Mouse (Mus musculus) macrophage (primary cell): ENCODE data around the gene Procr. TPM values are rescaled to one million over a fixed set of nuclear protein-coding genes. Genes with fewer than 3 reads are reported as not detected.
"Not testable (repeated sequence)": the region's sequence is repeated elsewhere in the genome, so short reads cannot be mapped to it uniquely, and the experiment has no call there.

Experiments
- H3K27ac ChIP-seq: fragments of 350-480 bp; formaldehyde crosslinking; 2 replicates; pipeline ENCODE4 v1.9.0; 2021
- H3K36me3 ChIP-seq: fragments of 350-480 bp; formaldehyde crosslinking; 2 replicates; pipeline ENCODE4 v1.9.0; 2021; ENCODE audit errors: inconsistent target
- H3K4me3 ChIP-seq: fragments of 350-480 bp; formaldehyde crosslinking; 2 replicates; pipeline ENCODE4 v1.9.0; 2021; ENCODE audit errors: inconsistent target
- H3K79me2 ChIP-seq: fragments of 350-480 bp; formaldehyde crosslinking; 2 replicates; pipeline ENCODE4 v1.9.0; 2021; ENCODE audit errors: inconsistent target
- WGBS: methylation state at CpG from one replicate; pipeline ENCODE4 v1.1.7; 2026; ENCODE audit warnings: inconsistent platforms; ENCODE audit not compliant: missing documents; 5-methylcytosine and 5-hydroxymethylcytosine counted together
- polyA plus RNA-seq: library from polyadenylated mRNA; stranded (reverse); fragments of 250-400 nt; gene quantifications from 3 replicates; pipeline ENCODE4 v1.2.4, GENCODE M21; 2018; ENCODE audit warnings: inconsistent platforms

Gene Procr
- polyA plus RNA-seq, 1 experiment from 2014 or later: 2.1 TPM

DNA sequence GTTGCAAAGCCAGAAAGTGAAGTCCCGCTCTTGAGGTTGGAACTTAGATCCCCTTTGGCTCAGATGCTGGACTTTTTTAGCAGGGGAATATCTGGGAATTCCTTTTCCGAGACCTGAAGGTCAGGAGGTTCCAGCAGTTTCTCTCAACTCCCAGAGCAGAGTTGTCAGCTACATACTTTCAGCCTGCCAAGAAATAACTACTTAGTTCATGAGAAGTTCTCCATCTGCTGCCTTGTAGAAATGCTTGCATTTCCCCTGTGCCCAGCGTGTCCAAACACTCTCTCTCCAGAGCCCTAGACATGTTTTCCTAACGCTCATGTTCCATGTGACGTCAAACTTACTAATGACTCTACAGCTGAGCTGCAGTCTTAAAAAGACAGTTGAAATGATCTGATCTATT lies 15.8 kb upstream of the Procr start:
- H3K79me2 ChIP-seq: no peaks in the 10 kb centered on the region
- 86% methylated on average over 5 of the region's 5 CpGs for WGBS
- H3K36me3 ChIP-seq: no peaks in the 10 kb centered on the region
- no peak overlapping the region for H3K4me3 ChIP-seq
- H3K27ac ChIP-seq: no peak overlapping the region

DNA sequence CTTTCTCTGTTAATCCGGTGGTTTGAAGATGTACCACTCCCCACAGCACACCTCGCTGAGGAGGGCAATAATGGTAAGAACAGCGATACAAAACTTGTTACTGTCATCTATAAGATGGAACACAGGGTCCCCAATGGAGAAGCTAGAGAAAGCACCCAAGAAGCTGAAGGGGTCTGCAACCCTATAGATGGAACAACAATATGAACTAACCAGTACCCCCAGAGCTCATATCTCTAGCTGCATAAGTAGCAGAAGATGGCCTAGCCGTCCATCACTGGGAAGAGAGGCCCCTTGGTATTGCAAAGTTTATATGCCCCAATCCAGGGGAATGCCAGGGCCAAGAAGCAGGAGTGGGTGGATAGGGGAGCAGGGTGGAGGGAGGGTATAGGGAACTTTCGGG lies 15.2 kb upstream of the Procr start, which contains the start of gene Gm17581:
Gm17581 (minus strand) TSS at position 101 of the 400 bp plus-strand sequence.
- 96% methylated on average over 5 of the region's 5 CpGs for WGBS
- not testable (repeated sequence) for H3K79me2 ChIP-seq, H3K4me3 ChIP-seq

DNA sequence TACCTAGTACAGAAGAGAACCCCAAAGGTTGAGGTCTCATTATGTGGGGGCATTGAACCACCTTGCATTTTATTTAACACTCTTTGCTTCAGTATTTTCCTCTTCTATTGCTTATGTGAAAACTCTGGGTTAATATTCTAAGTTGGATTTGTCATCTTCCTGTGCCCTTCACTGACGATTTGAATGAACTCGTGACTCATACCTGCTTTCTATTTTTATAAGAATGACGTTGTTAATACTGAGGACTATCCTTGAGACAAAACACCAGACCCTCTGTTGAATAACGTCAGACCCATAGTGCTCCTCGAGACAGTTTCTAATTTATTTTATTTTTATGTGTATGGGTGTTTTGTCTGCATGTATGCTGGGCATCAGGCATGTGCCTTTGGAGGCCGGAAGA lies 14.0 kb upstream of the Procr start:
- H3K36me3 ChIP-seq: no peaks in the 10 kb centered on the region
- H3K4me3 ChIP-seq: no peak overlapping the region
- no peaks in the 10 kb centered on the region for H3K79me2 ChIP-seq
- H3K27ac ChIP-seq: no peak overlapping the region
- WGBS: 56% methylated on average over 6 of the region's 6 CpGs

More for the DNA sequence above, 15.2 kb upstream of the Procr start, which contains the start of gene Gm17581:
- H3K27ac ChIP-seq, H3K36me3 ChIP-seq: not testable (repeated sequence)

DNA sequence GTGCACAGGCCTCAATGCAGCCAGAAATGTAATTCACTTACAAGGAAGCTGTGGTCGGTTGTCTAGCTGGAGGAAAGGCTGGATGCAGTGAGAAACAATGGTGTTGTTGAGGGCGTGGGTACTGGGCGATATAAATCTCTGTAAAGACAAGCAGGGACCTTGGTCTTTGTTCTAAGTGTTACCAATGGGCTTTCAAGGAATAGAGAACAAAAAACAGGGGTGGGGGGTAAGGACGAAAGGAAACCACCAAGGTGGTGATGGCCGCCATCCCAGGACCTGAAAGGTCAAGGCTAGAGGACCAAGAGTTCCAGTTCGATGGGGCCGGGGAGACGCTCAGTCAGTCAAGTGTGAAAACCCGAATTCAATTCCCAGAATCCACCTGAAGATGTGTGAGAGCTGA lies 13.1 kb upstream of the Procr start:
- Histone ChIP-seq H3K36me3 (no peaks in the 10 kb centered on the region), H3K79me2 (no peaks in the 10 kb centered on the region), H3K4me3 (no peak overlapping the region), H3K27ac (no peak overlapping the region)
- WGBS: 56% methylated on average over 9 of the region's 9 CpGs

DNA sequence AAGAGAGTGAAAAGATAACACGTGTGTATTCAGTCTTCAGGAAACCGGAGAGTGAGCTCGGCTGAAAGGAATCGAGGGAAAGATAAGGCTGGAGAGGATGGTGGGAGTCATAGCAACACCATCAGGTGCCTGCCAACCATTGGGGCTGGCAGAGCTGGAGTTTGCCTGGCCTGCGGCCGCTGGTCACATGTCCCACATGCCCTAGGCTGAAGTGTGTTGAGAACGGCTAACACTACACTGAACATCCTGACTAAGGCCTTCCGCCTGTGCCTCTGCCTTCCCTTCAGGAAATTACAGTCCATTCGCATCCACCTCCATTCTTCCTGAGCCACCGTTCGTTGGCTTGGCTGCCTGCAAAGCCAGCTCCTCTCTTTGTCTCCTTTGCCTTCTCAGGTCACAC lies 8.7 kb upstream of the Procr start:
- no peak overlapping the region for H3K4me3 ChIP-seq
- WGBS: 43% methylated on average over 11 of the region's 11 CpGs

DNA sequence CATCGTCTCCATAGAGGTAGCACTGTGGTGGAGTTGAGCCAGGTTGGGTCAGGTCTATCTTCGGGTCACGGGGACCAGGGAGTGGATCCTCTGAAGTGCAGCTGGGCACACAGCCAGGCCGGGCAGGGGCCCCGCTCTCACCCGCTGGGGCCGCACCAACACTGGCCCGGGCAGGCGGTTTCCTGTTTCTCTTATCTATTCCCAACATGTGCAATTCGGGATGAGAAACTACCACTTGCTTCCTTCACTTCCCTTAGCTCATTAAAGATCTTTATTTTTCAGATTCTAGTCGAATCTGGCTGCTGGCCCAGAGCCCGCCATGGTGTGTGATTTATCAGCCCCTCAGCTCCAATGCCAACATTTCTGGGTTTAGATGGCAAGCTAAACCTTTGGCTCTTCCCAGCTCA lies 8.0 kb upstream of the Procr start:
- Histone ChIP-seq H3K4me3 (no peak overlapping the region), H3K27ac (no peak overlapping the region), H3K36me3 (no peaks in the 10 kb centered on the region), H3K79me2 (no peaks in the 10 kb centered on the region)
- 16% methylated on average over 12 of the region's 12 CpGs for WGBS

More for the DNA sequence above, 8.7 kb upstream of the Procr start:
- no peaks in the 10 kb centered on the region for H3K36me3 ChIP-seq
- no peaks in the 10 kb centered on the region for H3K79me2 ChIP-seq
- H3K27ac ChIP-seq: no peak overlapping the region

DNA sequence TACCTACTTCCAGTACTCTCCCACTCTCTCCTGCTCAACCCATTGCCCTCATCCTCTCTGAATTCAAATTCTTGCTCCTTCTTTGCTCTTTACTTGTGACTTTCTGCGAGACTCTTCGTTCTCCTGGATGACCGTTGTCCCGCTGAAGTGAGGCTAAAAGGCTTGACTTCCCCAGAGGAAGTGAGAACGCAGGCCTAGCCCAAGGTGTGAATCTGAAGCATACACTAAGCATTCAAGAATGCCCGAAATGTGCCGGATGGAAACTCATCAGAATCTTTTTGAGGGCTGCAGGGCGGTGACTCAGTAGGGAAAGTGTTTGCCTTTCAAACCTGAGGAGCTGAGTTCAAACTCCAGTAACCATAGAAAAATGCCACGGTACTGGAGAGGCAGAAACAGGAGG lies 7.6 kb upstream of the Procr start:
- Histone ChIP-seq H3K4me3 (no peak overlapping the region), H3K27ac (no peak overlapping the region), H3K79me2 (no peaks in the 10 kb centered on the region), H3K36me3 (no peaks in the 10 kb centered on the region)
- WGBS: 30% methylated on average over 9 of the region's 9 CpGs

DNA sequence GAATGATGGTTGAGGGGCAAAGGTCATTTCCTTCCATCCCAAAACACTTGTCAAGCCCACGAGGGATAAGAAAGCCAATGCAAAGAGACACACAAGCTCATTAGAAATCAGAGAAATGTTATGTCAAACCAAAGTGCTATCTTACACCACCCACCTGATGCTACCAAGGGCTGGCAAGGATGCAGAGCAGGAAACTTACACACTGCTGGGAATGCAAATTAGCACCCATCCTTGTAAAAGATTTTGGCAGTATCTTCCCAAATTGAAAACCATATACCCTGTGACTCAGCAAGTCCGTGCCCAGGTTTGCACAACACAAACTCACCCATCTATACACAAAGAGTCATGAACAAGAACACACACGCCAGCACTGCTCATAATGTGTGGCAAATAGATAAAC lies 5.4 kb upstream of the Procr start:
- H3K36me3 ChIP-seq: no peaks in the 10 kb centered on the region
- H3K4me3 ChIP-seq: no peak overlapping the region
- H3K27ac ChIP-seq: no peak overlapping the region
- 69% methylated on average over 3 of the region's 3 CpGs for WGBS
- no peaks in the 10 kb centered on the region for H3K79me2 ChIP-seq

DNA sequence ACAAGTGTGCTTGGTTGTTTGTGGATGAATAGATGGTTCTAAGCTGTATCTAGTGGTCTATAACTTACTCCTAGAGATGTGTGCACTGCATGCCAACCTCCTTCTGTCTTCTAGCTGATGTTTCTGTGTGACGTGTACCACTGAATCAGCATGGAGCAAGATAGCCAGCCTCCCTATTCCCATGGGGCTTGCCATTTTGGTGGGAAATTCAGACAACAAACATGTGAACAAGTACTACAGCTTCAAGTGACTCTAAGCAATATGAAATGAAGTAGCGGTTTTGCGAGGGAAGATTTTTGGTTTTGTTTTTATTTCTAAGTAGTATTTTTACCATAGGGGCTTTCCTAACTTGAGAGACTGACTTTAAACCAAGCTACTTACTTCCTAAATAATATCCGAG lies 1.5 kb upstream of the Procr start:
- no peaks in the 10 kb centered on the region for H3K36me3 ChIP-seq
- no peak overlapping the region for H3K4me3 ChIP-seq
- no peaks in the 10 kb centered on the region for H3K79me2 ChIP-seq
- H3K27ac ChIP-seq: no peak overlapping the region
- WGBS: 86% methylated on average over 4 of the region's 4 CpGs

DNA sequence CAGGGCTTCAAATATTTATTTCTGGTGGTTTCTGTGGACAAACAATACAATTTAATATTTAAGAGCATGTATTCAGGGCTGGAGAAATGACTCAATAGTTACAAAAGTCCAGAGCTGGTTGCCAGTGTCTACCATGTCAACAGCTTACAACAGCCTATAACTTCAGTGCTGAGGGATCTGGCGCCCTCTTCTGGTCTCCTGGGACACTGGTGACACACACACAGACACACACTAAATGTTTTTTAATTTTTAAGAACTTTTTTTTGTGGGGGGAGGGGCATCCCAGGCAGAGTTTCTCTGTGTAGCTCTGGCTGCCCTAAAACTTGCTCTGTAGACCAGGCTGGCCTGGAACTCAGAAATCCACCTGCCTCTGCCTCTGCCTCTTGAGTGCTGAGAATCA lies 4.8 kb downstream of the Procr start:
- no peaks in the 10 kb centered on the region for H3K79me2 ChIP-seq
- H3K36me3 ChIP-seq: no peaks in the 10 kb centered on the region
- no peak overlapping the region for H3K27ac ChIP-seq
- WGBS: 11% methylated on average over 1 of the region's 1 CpGs
- no peak overlapping the region for H3K4me3 ChIP-seq

DNA sequence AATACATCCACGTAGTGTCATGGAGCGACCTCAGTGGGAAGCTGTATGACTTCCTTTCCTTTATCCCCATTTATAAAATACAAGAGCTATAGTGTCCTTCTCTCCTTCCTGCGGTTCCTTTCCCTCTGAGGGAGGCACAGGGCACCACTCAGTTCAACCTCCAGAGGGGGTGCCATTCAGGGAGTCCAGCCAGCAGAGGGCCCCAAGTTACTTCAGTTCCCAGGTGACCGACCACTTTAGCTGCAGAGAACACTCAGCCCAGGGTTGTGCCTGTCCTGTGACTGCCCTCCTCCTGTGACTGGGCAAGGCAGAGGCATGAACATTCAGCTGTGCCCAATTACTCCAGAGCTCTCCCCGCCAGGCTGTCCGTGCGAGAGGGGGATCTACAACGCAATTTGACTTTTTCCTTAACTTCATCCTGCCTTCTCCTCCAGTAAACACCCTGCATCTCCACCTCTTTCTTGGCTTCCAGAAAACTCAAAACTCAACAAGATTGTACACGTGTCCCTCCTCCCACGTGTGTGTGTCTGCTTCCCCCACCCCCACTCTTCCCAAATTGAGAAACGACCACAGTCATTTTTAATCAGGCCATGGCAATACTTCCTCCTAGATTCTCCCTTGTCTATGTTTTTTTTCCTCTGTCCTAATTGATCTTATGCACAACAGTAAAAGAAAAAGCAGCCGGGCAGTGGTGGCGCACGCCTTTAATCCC lies 6.1 kb downstream of the Procr start:
- Histone ChIP-seq H3K4me3 (no peak overlapping the region), H3K36me3 (no peaks in the 10 kb centered on the region), H3K79me2 (no peaks in the 10 kb centered on the region), H3K27ac (no peak overlapping the region)
- WGBS: 60% methylated on average over 14 of the region's 14 CpGs

DNA sequence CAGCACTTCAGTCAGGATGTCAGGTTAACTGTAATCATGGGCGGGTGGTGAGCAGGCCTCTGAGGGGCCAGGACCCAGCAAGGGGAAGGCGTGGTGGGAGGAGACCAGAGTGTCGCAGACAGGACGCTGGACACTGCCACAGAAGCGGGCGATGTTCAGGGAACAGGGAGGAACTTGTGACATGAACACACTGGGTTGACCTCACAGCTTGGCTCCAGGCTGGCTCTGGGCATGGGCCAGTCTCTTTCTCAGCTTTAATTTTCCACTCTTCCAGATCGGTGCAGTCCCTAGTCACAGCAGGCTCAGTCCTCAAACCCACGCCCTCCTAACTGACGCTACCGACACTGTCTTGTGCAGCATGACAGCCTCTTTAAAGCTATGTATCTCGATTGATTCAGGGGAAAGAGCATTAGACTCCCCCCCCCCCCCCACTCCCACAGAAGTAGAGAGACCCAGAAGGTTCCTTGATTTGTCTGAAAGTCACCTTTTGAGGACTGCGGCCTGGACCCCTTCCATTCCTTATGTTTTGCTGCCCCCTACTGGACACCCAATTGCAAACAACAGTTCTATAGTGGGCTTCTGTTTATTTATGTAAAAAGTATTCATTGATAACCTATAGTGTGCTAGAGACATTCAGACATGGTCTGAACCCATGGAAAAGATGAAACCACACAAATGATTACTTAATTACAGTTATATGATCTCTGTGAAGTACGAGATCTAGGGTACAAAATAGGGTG lies 13.9 kb downstream of the Procr start:
- Histone ChIP-seq H3K4me3 (no peak overlapping the region), H3K79me2 (no peaks in the 10 kb centered on the region), H3K27ac (no peak overlapping the region), H3K36me3 (no peaks in the 10 kb centered on the region)
- WGBS: 70% methylated on average over 13 of the region's 13 CpGs

DNA sequence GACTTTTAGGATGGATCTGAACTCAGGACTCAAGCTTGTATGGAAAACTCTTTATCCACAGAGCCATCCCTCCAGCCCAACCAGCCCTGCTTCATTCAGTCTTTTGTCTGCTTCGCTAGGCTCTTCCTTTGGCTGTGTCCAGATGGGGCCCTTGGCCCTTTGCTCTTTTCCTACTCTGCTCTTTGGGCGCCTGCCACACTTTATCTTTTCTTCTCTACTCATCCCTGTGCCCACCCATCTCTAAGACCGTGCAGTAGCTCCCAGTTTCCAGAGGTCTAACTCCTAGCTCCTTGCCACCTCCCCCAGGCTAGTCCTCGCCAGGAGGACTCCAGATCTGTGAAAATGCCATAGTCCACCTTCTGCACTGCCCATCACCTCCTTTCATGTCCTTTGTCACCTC lies 22.7 kb downstream of the Procr start:
- H3K79me2 ChIP-seq: no peaks in the 10 kb centered on the region
- 80% methylated on average over 4 of the region's 4 CpGs for WGBS
- H3K27ac ChIP-seq: no peak overlapping the region

DNA sequence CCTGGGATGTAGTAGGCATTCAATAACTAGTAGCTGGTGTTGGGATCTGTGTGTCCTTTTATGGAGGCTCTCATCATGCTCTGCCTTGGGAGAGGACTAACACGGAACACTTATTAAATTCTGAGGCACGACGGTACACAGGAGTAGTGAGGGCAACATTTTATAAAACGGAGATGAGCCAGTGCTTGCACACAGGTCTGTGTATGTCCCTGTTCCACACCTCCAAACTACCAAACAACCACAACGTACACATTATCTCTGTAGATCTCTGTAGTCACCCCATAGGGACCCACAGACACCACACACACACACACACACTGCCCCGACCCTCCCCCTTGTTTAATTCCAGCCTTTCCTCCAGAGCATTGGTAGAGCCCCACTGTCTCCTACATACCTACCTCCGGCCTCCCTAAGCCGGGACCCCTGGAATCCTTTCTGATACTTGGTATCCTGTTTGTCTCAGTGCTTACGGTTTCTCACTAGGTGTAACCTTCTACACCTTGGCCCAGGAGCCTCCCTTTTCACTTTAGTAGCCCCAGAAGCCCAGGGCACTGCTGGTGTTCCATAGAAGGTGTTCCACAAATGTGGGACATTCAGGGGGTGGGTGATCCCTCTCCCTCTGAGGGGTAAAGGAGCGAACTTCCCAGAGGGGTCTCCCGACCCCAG lies 23.5 kb downstream of the Procr start:
- 52% methylated on average over 11 of the region's 11 CpGs for WGBS

More for the DNA sequence above, 22.7 kb downstream of the Procr start:
- no peak overlapping the region for H3K4me3 ChIP-seq
- H3K36me3 ChIP-seq: no peaks in the 10 kb centered on the region

More for the DNA sequence above, 23.5 kb downstream of the Procr start:
- Histone ChIP-seq H3K79me2 (no peaks in the 10 kb centered on the region), H3K4me3 (no peak overlapping the region), H3K27ac (no peak overlapping the region), H3K36me3 (no peaks in the 10 kb centered on the region)
